Mouse (Mus musculus) E14TG2a.4 (cell line): ENCODE data around the gene Prox1.

Source experiments
- CTCF ChIP-seq: conservative IDR thresholded peaks from 2 replicates; pipeline ENCODE4 v1.5.1; 2014; ENCODE audit warnings: low read length
- POU5F1 ChIP-seq: IDR thresholded peaks from 2 replicates; pipeline ENCODE4 v1.6.1; 2014; ENCODE audit warnings: low read length, borderline replicate concordance

GRCm38 (mm10) chr1:190189125-190189524 is 18.6 kb upstream of the Prox1 start:
- TF ChIP-seq CTCF (no peak), POU5F1 (no peak)
